Mouse (Mus musculus): ENCODE results near the gene Gipc1. TPM values are rescaled to one million over a fixed set of nuclear protein-coding genes. Genes with fewer than 3 reads are reported as not detected.

Gipc1 gene
- polyA plus RNA-seq, 1 experiment, result 102 TPM

DNA sequence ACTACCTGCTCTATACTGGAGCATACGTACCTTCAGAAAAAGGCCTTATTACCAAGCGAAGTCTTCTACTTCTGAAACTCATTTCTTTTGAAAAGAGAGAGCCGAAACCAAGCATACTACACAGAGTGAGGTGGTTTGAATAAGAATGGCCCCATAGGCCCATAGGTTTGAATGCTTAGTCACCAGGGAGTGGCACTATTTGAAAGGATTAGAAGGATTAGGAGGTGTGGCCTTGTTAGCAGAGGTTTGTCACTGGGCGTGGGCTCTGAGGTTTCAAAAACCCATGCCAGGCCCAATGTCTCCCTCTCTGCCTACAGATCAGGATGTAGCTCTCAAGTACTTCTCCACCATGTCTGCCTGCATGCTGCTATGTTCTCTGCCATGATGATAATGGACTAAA is 4.4 kb upstream of the Gipc1 start:
- DNase-seq (ENCODE audit: low spot score), result no peak

DNA sequence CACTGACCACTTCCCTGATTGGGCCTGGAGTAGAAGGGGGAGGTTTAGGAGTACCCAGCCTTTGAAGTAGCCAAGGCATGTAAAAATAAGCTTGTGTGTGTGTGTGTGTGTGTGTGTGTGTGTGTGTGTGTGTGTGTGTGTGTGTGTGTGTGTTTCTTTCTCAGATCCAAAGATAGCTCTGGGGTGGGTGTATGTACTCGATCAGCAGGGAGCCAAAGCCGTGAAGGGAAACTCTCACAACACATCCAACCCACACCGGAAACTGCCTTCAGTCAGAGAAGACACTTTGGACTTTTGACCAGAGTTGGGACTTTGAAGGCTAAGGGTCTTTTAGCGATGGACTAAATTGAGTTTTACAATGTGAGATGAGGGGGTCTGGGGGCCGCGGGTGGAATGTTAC is 2.8 kb upstream of the Gipc1 start:
- no peak for DNase-seq (ENCODE audit: low spot score)

DNA sequence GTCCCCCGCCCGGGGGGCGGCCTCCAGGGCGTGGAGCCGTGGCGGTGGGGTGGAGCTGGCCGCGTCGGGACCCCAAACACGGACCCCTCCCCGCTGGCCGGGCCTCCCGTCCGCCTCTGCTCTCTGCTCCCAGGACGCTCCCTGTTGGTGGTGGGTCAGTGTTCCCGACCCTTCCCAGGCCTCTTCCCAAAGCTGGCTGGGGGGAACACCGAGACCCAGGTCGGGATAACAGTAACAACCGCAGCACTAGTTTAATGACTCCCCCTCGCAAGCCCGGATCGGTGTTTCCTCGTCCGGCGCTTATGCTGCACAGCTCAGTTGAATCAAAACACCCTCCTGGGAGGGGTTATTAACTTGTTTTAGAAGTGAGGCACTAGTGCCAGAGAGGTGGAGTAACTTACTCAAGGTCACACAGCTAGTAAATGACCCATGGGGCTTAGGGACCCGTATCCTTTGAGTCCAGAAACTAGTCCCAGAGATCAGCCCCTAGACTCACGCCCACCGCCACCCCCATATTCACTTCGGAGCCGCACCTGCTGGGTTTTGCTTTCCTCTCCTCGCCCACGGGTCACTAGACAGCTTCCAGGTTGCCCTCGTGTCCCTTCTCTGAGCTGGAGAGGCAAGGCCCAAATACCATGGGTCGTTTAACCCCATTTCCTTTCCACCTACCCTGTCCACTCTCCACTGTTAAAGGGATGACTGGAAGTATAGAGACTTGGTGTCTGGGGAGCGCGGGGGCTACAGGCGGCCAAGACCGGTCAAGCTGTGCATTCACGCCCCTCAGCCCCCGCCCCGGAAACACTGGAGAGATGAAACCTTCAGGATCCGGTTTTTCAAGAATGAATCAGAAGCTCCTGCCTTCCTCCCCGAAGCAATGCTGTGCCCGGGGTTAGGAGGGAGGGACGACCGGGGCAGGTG is 526 bp downstream of the Gipc1 start:
- DNase-seq (ENCODE audit: low spot score), result no peak

DNA sequence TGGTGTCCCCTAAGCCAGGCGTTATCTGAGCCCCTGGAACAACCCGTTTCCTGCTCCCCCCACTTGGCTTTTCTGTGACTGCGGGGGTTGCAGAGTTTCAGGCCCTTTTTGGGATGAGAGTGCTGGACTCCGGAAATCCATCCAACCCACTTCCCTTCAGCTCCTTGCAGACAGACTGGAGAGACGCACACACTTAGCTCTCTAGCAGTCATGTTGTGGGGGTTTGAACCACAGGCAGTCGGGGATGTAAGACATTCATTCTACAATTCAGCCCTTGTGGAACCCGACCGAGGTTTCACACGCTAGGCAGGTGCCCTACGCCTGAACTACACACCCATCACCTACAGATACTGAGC is 1.2 kb downstream of the Gipc1 start:
- DNase-seq (ENCODE audit: low spot score), result no peak

DNA sequence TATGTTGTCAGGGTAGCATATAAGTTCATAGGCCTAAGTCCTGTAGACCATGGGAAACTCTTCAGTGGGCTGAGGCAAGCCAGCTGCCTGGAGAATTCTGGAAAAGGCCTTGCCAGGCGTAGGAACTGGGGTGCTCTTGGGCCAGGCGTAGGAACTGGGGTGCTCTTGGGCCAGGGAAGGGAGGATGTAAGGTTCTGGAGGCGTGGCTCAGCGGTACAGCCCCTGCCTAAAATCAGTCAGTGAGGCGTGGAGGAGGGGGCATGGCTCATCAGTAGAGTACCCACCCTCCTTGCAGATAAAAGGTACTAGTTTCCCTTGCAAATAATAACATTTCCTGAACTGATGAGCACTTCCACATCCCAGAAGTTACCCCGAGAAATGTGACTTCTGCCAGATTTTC is 2.2 kb downstream of the Gipc1 start:
- DNase-seq (ENCODE audit: low spot score), result no peak

DNA sequence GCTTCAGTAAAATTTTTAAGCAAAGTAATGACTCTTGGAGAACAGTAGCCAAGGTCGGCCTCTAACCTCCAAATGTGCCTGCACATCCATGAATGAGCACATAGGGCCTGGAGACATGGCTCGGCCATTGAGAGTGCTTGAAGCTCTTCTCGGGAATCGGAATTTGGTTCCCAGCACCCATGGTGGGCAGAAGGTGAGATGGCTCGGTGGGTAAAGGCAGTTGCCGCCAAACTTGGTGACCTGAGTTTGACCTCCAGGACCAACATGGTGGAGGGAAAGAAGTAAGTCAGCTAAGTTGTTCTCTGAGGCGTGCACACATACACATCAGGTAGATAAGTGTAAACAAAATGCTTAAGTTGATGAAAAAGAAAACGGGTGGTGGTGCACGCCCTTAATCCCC is 3.6 kb downstream of the Gipc1 start:
- no peak for DNase-seq (ENCODE audit: low spot score)

DNA sequence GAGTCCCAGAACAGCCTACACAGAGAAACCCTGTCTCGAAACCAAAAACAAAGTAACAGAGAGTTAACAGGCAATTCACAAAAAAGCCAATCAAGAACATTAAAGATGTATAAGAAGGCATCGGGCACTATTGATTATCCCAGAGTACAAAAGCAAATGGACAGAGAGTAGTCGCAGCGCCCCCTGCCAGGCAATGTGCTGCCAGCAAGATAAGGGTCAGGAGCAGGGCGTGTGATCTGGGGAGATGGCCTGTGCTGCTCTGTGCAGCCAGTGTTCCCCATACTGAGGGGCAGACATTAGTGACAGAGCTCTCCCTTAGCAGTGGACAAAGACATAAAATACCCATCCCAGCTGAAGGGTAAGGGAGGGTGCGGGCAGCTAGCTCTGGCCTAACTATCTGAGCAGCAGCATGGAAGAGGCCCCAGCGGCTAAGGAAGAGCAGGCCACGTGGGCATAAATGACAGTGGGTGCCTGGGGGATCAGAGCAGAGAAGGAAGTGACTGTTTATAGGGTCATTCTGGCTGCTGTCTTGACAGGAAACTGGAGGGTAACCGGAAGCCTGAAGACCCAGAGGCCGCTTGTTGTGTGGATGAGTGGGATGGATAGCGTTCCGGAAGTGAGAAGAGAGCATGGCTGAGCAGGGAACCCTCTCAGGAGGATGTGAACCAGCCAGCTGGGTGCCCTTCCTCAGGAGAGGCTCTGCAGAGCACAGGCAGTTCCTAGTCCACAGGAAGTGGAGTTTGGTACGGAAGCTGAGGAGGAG is 4.2 kb downstream of the Gipc1 start:
- DNase-seq (ENCODE audit: low spot score), result no peak

DNA sequence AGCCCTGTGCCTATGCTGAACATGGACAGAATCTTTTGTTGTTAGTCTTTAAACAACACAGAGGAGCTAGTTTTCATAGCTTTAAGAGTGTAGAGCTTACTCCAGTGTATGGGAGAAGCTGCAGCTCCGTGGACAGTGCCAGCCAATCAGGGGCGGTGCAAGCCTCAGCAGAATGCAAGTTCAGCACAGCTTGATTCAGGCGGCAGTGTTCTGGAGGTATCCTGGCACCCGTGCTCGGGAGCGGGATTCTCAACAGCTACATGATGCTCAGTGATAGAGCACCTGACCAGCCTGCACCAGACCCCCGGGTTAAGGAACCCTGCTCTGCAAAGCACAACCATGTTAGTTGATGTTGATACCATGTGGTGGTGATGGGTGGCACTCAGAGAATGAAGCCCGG is 8.1 kb downstream of the Gipc1 start:
- peak; percentile 21 for DNase-seq (ENCODE audit: low spot score)

DNA sequence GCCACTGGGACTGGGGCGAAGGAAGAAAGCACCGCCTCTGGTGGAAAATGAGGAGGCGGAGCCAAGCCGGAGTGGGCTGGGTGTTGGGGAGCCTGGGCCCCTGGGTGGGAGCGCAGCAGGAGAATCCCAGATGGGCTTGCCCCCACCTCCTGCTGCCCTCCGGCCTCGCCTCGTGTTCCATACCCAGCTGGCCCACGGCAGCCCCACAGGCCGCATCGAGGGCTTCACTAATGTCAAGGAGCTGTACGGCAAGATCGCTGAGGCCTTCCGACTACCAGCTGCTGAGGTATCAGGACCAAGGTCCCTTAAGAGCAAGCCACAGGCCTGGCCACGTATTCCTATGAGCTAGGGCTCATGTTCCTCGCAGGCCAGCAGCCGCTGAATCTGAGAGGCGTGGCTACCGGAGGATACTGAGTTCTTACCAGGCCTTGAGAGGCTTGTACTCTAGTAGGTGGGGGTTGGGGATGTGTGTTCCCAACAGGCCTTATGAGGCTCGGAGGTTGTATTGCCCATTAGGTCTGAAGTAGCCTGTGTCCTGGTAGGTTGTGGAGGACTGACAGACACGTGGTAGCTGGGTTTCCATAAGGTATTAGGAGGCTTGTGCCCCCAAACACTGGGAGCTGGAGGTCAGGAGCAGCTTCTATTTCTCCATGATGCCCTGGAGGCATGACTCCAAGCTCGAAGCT is 8.7 kb downstream of the Gipc1 start:
- DNase-seq (ENCODE audit: low spot score), result peak; percentile 28

DNA sequence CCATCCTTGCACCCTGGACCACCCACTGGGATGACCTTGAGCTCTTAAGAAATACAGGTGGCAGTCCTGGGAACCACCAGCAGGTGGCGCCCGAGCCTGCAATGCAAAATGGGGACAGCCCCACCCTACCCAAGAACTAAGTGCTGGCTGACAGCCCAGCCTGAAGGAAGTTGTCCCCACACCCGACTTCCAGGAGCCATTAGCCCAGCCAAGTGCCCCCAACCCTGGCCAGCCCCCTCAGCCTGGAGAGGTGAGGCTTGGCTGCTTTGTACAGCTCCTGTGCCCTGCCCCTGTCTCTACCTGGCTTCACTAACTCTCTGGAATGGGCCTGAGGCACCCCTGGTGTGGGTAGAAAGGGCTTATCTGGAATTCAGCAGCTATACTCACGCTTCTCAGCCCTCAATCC is 9.9 kb downstream of the Gipc1 start:
- peak; percentile 87 for DNase-seq (ENCODE audit: low spot score)

DNA sequence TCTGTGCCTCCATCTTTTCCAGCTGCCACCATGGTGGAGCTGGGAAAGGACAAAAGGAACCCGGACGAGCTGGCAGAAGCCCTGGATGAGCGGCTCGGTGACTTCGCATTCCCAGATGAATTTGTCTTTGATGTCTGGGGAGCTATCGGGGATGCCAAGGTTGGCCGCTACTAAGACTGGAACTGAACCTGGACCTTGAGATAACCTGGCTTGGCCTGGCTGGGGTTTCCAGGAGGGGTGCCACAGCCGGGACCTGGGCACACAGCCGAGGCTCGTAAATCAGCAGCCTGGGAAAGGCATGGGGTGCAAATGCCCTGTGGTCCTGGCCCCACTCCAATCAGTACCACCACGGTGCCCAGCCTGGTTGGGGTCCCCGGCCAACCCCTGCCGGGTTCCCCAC is 11.6 kb downstream of the Gipc1 start:
- DNase-seq (ENCODE audit: low spot score), result no peak

DNA sequence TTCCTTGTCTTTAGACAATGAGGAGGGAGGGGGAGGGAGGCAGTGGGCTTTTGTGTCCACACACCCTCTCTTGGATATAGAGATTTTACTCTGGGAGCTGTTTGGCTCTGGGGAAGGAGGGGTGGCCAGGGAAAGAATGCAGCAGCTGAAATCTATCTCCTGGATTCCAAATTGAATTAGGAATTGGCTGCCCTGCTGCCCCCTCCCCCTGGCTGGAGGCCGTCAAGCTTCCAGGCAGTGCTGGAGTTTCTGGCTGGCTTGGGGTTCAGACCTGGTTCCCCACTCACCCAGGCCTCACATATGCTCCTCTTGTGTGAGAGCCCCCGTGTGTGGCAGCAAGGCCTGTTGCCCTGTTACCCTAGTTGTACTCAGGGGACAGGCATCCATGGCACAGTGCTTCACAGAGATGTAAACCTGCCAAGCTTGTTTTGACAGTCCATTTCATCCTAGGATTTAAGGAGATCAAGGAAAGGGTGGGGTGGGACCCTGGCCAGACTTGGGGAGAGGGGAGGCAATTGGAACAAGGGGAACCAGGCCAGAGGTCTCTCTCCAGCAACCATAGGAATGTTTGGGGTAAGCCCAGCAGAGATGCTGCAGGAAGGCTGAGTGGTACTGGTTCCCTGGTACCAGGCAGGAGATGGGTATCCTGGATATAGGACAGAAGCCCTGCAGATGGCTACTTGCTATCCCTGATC is 12.6 kb downstream of the Gipc1 start:
- no peak for DNase-seq (ENCODE audit: low spot score)

DNA sequence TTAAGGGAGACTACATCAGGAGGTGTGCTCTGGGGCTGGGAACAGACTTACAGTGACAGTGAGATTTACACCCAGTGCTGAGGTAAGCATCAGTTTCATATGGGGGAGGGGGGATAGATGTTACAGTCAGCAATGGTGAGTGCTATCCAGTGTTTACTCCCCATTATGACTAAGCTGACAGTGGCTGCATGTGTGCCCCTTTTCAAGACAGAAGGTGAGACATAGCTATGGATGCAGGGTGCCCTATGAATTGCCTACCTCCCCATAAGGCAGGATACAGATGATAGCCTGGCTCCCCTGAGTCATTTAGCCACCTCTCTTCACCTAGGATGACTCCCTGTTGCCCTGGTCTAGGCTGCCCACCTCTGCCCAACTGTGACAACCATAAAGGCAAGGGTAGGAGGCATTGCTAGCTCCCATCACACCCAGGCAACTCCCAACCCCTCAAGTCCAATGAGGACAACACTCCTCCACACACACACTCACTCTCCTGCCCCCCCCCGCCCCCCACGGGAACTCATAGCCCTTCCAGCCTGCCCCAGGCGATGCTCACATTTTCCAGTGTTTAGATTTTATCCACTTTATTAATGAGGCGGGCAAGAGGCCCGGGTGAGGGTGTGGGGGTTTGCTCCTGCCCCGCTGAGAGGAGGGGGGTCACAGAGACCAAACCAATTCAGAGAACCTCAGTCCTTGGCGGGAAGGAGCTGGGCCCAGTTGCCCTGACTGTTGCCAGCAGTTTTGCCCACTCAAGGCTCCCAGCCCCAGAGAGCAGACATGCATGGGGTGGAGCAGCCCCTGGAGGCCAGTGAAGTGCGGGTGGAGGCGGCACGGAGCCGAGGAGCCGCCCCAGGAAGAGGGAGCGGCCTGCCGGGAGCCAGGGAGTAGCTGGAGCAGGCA is 13.7 kb downstream of the Gipc1 start, which contains the start of gene Ptger1:
TSS of gene Ptger1 (plus strand) at position 710 of the 897 bp plus-strand sequence.
- peak; percentile 46 for DNase-seq (ENCODE audit: low spot score)

DNA sequence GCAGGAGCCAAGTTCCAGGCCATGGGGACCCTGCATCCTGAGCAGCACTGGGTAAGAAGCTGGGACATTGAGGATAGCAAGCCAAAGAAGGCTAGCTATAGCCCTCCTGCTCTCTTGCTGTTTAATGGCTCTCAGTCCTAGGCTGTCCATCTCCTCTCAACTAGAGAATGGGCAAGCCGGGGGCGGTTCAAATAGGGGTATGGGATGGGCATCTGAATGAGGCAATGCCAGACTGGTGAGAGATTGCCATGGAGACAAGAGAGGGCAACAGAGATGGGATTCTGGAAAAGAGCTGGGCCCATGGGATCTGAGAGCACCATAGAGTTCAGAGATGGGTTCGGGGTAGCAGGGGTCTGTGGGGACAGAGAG is 14.4 kb downstream of the Gipc1 start:
- DNase-seq (ENCODE audit: low spot score), result no peak

DNA sequence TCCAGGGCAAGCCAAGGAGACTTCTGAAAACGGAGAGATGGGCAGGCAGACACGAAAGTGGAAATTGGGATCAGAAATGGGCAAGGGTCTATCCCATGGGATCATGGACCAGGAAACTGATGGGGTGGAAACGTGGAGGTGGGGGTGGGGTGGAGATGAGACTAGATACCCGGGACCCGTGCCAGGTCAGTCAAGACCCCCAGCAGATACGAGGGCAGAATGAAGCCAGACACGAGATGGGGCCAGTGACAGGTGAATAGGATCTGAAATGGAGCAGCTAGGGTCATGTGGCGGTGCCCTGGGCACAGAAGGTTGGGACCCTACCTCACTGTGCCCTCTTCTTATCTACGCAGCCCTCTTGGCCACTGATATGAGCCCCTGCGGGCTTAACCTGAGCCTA is 15.0 kb downstream of the Gipc1 start:
- no peak for DNase-seq (ENCODE audit: low spot score)

DNA sequence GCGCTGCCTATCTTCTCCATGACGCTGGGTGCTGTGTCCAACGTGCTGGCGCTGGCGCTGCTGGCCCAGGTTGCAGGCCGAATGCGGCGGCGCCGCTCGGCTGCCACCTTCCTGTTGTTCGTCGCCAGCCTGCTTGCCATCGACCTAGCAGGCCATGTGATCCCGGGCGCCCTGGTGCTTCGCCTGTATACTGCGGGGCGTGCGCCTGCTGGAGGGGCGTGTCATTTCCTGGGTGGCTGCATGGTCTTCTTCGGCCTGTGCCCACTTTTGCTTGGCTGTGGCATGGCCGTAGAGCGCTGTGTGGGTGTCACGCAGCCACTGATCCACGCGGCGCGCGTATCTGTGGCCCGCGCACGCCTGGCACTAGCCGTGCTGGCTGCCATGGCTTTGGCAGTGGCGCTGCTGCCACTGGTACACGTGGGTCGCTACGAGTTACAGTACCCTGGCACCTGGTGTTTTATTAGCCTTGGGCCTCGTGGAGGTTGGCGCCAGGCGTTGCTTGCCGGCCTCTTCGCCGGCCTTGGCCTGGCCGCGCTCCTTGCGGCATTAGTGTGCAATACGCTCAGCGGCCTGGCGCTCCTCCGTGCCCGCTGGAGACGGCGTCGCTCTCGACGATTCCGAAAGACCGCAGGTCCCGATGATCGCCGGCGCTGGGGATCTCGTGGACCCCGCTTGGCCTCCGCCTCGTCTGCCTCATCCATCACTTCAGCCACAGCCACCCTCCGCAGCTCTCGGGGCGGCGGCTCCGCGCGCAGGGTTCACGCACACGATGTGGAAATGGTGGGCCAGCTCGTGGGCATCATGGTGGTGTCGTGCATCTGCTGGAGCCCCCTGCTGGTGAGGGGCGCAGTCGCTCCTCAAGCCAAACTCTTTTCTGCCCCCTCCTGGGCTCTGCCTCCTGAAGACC is 15.8 kb downstream of the Gipc1 start:
- peak; percentile 47 for DNase-seq (ENCODE audit: low spot score)

DNA sequence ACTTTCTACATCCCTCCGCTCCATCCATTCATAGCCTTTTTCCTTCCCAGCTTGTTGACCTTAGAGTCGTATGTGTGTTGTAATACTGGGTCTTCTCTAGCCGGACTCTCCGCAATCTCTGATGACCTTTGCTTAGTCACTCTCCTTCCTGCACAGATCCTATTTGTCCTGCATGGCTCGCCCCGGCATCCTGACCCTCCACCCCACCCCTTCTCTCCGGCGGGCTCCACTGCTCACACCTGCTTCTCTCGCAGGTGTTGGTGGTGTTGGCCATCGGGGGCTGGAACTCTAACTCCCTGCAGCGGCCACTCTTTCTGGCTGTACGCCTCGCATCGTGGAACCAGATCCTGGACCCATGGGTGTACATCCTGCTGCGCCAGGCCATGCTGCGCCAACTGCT is 16.5 kb downstream of the Gipc1 start:
- no peak for DNase-seq (ENCODE audit: low spot score)

DNA sequence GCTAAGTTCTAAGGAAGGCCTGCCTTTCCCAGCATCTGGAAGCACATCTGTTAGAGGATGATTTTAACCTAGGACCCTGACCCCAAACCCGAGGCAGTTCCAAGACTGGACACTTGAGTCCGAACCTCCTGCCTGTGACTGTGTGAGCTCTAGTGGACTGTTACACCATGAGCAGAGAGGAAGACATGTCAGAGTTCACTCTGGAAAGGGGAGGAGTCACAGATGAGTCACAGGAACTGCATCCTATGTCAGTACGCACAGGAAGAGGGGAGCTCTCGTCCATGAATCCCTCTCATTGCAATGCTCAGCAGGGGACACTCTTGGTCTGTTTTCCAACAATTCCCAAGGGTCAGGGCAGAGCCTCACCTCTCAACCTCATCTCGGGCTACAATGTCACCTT is 20.5 kb downstream of the Gipc1 start:
- no peak for DNase-seq (ENCODE audit: low spot score)

DNA sequence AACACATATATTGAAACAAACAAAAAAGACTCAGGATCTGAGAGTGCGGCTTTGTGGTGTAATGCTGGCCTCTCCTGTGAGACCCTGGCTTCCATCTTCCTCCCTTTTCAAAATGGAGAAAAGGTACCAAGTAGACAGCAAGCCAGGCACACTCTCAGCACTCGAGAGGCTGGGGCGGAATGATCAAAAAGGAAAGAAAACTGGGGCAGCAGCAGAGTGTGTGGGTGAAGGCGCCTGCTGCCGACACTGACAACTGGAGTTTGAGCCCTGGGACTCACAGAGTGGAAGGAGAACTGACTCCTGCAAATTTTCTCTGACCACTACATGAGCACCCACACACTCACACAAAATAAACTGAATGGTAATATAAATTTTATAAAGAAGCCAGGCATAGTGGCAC is 22.0 kb downstream of the Gipc1 start:
- no peak for DNase-seq (ENCODE audit: low spot score)

DNA sequence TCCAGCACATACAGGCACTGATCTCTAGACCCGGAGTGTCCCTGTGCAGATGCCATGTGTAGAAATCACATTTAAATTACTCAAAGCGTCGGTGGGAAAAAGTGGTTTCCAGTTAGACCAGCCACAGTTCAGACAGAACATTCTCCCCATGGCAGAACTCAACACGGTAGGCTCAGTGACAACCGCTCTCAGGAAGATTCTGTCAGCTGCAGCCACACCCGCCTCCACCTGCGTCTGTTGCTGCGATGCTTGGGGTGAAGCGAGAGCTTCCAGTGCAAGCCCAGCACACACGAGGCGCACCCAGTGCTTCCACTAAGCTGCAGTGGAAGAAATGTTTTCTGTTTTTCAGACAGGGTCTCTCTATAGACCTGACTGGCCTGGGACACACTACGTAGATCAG is 27.4 kb downstream of the Gipc1 start:
- DNase-seq (ENCODE audit: low spot score), result no peak

All from urinary bladder, adult 2 months (tissue).